Mouse (Mus musculus): ENCODE measurements around the gene Cers2.
"Not testable (repeated sequence)": the region's sequence is repeated elsewhere in the genome, so short reads cannot be mapped to it uniquely, and the experiment has no call there.

The Cers2 gene

GRCm38 (mm10) chr3:95318548-95318947 is 4.0 kb downstream of the Cers2 start:
- DNase-seq (ENCODE audit: low spot score) = peak; percentile 19

DNA sequence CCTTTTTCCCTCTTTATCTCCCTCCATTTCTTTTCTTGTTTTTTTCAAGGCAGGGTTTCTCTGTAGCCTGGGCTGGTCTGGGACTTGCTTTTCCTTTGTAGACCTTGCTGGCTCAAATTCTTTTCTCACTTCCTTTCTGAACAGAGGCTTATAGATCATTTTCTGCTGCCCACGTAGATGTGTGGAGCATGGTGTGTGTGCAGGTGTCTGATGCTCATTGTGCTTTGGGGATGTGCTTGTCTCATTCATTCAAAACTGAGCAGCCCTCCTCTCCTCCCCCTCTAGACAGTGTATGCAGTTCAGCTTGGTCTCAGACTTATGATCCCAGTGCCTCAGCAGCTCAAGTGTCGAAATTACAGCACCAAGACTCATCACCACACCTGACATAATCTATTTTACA is 4.5 kb downstream of the Cers2 start:
- no peak for DNase-seq (ENCODE audit: low spot score)

DNA sequence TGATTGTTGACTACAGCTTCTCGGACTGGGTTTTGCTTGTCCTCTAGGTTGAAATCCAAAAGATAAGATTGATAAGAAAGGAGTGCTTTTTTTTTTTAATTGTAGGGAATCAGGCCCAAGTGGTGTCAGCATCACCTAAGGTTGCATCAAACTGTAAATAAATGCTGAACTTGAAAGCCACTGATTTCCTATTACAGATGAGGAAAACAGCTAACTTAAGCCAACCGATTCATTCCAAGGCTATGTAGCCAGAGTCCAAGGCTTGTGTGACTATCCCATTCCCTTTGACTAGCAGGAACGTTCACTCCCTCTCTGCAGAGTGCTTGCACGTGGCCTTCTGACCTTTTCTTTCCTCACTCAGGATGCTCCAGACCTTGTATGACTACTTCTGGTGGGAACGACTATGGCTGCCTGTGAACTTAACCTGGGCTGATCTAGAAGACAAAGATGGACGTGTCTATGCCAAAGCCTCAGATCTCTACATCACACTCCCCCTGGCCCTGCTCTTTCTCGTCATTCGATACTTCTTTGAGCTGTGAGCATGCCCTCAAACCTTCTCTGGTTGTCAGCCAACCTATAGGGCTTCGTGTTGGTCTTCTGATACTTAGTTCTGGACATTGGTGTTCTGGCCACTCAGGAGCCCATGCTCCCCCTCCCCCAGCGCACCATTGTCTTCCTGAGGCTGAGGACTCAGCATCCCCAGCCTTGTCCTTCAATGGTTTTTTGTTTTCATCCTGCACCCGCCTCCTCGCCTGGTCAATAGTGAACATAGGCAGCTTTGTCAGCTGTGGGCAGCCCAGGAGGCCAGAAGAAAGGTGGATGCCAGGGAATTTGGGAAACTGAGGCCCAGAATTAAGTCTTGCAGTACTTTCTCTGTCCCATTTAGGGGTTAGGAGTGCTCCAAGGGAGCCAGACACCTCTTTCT is 5.4 kb downstream of the Cers2 start:
- DNase-seq (ENCODE audit: low spot score) = no peak

- DNase-seq (ENCODE audit: low spot score) = no peak
Observed at GRCm38 (mm10) chr3:95323429-95323828, 8.8 kb downstream of the Cers2 start.

- DNase-seq (ENCODE audit: low spot score) = no peak
Observed at GRCm38 (mm10) chr3:95324454-95325144, 10.0 kb downstream of the Cers2 start.

DNA sequence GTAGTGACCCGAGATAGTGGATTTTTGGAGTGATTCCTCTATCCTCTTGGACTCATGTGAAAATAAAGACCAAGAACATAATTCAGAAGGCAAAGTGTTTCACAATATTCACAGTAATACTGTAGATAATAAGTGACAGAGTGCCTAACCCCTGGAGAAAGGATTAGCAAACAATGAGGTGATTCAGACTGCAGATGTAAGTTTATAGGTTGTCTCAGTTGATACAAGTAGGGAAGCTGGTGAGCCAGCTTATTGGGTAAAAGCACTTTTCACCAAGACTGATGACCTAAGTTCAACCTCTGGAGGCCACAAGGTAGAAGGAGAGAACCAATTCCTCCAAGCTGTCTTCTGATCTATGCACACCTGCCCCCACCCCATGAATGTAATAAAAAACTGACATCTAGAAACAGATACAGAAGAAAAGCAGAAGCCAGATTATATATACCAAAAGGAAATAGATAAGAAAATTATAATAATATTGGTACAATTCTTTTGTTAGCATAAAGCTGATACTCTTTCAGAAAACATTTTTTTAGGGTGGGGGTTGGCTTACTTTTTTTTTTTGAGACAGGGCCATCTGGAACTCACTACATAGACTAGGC is 14.3 kb downstream of the Cers2 start:
- no peak for DNase-seq (ENCODE audit: low spot score)

- no peak for DNase-seq (ENCODE audit: low spot score)
Observed at GRCm38 (mm10) chr3:95331528-95331927, 16.9 kb downstream of the Cers2 start.

GRCm38 (mm10) chr3:95337345-95337744 is 22.8 kb downstream of the Cers2 start:
- DNase-seq (ENCODE audit: low spot score) = no peak

DNA sequence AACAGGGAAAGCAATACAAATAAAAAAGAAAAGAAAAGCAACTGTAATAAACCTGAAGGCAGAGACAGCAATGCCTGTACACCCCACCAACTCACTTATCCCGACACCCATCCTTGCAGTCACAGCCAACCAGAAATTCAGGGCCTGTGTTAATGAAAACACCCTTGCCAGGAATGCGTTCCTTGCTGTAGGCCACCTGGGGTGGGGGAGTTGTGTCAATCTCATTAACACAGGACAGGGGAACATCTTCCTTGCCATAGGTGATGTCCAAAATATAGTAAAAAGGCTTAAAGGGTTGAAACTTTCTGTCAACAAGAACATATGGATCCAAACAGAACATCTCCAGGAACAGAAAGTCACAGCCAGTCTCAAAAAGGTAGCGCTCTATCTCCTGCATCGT is 23.7 kb downstream of the Cers2 start:
- no peak for DNase-seq (ENCODE audit: low spot score)

GRCm38 (mm10) chr3:95343356-95344000 is 28.9 kb downstream of the Cers2 start:
- not testable (repeated sequence) for DNase-seq (ENCODE audit: low spot score)

DNA sequence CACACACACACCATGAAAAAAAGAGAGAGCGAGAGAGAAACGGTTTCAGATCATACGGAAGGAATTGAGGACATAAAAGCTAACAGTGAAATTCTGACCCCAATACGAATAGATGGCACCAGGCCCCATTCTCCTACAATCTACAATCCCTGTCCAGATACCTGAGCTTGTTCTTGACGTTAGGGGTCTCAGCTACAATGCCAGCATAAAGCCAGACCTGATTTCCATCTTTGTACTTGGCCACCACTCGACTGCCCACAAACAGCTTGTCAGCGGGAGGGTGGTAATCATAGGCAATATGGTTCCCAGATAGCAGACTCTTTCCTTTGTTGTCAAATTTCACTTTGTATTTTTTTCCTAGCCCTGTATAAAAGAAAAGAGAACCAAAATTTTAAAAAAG is 31.9 kb downstream of the Cers2 start:
- DNase-seq (ENCODE audit: low spot score) = no peak

DNA sequence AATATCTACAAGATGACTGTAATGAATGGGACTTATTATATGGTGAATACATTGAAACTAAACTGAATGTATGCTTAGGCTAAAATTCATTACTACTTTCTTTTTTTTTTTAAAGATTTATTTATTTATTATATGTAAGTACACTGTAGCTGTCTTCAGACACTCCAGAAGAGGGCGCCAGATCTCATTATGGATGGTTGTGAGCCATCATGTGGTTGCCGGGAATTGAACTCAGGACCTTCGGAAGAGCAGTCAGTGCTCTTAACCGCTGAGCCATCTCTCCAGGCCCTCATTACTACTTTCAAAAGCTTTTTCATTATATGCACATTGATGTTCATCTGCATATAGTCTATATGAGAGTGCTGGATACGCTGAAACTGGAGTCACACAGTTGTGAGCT is 33.8 kb downstream of the Cers2 start:
- DNase-seq (ENCODE audit: low spot score) = not testable (repeated sequence)

- peak; percentile 60 for DNase-seq (ENCODE audit: low spot score)
Observed at GRCm38 (mm10) chr3:95349491-95349890, 34.9 kb downstream of the Cers2 start.

GRCm38 (mm10) chr3:95355911-95356544 is 41.4 kb downstream of the Cers2 start:
- DNase-seq (ENCODE audit: low spot score) = not testable (repeated sequence)

DNA sequence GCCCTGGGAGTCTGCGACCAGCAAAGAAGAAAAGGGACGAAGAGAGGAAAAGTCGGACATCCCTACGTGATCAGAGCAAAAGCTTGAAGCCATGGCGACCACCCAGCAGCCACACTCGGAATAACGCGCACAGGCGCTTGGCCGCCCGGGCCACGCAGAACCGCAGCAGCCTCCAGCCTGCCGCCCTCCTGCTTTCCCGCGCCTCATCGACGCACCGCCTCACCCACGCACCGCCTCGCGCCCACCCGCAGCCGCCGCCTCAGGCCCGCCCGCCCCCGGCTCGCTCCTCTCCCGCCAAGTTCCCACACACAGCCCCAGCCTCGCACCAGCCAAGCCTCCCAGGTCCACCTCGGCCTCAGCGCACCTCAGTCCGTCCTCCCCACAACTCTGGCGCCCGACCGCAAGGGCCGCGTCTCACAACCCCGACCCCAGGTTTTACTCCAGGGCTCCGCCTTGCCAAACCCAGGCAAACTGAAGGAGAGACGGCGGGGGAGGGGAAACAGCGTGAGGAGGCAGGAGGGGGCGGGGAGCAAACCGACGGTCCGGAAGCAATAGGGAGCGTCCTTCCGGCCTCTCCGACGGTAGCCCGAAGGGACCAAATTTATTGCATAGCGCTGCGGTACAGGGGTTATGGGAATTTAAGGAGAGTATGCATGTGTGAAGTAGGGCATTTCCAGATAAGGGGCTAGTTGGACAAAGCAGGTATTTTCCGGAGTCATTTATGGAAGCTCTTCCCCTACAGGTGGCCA is 42.3 kb downstream of the Cers2 start, which contains the start of gene Setdb1:
Gene Setdb1, minus strand, starts transcription at position 502 of the 749 bp plus-strand sequence.
- DNase-seq (ENCODE audit: low spot score) = peak; percentile 99

GRCm38 (mm10) chr3:95357746-95358145 is 43.2 kb downstream of the Cers2 start:
- no peak for DNase-seq (ENCODE audit: low spot score)

GRCm38 (mm10) chr3:95360276-95360675 is 45.7 kb downstream of the Cers2 start:
- DNase-seq (ENCODE audit: low spot score) = not testable (repeated sequence)

- DNase-seq (ENCODE audit: low spot score) = no peak
Observed at GRCm38 (mm10) chr3:95370101-95370500, 55.5 kb downstream of the Cers2 start.
